Mouse (Mus musculus) natural killer cell, adult 2 months (primary cell): ENCODE data around the gene Arvcf.

ENCODE experiments used
- DNase-seq, 2 experiments: peaks; one replicate each; pipeline ENCODE4 v3.0.0; 2022; ENCODE audit warnings: low spot score in 2 of 2

The Arvcf gene

DNA sequence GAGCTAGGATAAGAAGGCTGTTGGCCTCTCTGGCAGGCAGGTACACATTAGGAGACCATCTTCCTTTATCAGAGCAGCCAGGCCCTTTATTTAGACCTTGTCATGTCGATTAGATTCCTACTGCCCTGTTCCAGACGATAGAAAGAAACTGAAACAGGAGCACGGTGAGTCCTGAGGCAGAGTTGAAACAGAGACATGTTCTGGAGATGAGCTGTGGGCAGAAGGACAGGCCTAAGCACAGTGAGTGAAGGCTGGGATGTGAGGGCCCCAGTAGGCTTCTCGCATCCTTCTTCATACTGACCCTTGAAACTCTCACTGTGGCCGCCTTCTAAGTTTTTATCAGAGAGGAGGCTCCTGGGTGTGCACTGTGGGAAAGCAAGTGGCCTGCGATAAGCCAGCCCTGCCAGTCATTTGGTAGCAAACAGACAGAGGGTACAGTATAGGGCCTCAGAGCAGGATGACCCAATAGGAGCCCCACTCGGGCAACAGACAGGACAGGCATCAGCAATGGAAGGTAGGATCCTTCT is 80.6 kb downstream of the Arvcf start:
- DNase-seq = no peak

DNA sequence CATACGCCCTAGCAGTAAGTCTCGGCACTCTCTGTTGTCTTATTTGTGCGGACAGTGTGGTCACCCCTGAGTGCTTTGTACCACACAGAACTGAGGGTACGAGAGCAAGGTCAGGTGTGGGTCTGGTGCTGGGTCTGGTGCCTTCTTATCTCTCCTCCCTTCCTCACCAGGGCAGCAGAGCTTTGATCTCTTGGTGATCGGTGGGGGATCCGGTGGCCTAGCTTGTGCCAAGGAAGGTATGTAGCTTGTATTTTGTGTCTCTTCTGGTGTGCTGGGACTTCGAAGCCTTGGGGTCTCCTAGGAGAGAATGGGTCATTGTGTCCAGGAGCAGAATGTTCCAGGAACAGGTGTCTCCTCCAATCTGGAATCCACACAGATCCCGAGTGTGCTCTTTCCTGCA is 81.7 kb downstream of the Arvcf start:
- DNase-seq = no peak

DNA sequence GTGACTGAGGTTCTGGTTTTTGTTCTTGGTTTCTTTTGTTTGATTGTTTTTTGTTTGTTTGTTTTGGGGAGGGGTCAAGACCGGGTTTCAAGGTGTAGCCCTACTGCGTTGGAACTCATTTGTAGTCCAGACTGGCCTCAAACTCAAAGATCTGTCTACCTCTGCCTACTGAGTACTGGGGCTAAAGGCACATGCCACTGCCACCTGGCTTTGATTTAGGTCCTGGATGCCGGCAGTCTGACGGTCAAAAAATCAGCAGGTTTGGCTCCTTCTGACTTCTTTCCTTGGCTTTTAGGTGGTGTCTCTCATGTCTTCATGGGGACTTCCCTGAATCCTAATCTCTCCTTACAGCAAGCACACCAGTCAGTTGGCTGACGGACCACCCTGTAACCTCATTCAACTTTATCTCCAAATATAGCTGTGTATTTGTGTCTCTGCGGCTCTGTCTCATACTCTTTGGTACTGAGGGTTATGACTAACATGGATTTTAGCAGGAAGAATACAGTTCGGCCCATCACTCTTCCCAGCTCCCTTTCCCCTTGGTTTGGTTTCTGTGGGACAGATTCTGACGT is 82.7 kb downstream of the Arvcf start:
- no peak for DNase-seq

DNA sequence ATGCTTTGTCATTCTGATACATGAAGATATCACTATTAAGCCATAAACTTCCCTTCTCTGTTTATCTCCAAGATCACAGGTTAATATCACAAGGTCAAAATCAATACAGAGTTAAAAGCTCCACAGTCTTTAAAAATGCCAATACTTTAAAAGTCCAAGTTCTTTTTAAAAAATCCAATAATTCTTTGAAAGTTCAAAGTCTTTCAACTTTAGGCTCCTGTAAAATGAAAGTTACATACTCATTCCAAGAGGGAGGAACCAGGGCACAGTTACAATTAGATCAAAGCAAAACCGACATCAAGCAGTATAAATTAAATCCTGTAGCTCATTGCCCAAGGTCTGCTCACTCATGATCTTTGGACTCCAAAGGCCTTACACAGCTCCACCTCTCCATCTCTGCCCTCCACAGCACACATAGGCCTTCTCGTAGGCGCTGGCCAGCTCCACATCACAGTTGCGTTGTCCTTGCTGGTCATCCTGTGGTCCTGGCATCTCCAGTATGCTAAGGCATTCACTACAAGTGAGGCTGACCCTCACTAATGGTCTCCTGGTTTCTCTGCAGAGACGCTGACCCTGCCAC is 85.4 kb downstream of the Arvcf start:
- DNase-seq = no peak

DNA sequence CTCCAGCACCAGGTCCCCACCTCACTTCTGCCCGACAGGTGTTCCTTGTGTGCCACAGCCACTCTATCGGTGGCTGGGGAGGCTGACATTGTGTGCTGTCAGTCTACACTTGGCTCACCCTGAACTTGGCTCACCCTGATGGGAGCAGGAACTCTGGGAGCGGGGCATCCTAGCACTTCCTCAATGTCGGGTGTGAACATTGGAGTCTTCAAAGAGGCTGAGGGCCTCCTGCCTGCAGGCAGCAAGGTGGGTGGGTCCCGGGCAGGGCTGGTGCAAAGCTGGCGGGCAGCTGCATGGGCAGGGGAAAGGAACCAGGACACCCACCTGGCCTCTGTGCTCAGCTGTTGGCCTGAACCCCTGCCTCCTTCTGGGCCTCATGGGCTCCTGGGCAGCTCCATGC is 88.1 kb downstream of the Arvcf start:
- no peak for DNase-seq

DNA sequence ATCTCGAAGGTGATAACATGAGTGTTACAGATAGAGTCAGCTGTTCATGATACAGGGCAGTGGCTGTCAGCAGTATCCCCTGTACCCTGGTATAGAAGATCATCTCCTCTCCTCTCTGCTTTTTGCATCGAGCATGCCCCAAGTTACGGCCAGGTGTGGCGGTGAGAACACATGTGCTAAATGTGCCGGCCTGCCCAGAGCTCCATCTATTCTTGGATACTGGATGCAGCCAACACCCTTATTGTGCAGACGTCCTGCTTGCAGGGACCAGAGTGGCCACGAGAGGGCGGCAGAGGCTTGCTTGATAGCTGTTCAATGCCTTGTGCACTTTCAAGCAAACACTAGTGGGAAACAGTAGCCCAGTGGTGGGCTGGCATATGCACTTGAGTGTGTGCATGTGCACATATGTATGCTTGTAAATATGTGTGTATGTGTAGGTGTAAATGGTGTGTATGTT is 95.4 kb downstream of the Arvcf start:
- DNase-seq = peak; percentile 78 to 84

DNA sequence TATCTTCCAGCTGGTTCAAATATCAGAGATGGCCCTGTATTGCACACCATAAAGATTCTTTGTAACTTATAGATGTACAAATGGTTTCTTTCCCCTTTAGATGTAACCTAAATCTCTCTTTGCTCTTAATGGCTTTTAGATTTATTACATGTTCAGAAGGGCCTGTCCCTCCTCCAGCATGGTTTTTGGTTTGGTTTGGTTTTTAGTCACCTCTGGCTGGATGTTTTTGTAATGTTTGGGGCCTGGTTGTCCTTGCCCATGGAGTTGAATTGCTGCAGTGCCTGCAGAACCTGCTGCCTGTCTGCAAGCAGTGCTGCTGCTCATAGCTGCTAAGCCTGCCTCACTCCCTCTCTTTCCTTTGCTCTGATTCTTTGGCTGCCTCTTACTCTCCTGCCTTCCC is 99.3 kb downstream of the Arvcf start:
- no peak for DNase-seq

DNA sequence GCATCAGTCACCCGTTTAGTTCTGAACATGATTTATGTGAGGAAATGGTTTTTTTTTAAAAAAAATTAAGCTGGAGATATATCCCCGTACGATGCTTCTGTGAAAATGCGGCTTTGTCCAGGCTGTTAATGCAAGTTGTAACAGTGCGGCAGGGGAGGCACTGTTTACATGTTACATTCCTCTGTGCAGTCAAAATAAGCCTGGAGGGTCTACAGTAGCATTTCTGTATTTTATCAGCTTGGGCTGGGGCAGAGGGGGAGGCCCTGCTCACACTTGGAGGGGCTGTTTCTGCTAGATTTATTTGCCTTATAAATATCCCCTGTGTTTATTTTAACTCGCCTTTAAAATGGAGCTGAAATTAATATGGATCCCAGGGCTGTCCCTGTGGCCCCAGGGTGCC is 100.1 kb downstream of the Arvcf start:
- no peak for DNase-seq

DNA sequence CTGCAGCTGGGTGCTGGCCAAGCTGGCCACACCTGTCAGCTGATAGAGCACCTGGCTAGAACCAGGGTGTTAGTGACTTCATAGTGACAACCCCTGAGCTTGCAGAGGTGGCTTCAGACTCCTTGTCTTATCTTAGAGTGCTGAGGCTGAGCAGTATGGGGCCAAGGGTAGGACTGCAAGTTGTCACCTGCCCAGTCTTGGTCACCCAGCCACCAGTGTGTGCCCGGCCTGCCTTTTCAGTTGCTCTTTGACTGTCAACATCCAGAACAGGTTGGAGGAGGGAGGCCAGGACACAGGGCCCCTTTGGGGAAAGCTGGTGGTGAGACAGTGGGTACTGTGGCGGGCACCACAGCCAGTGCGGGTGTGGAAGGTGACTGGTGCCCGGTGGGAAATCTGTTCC is 101.0 kb downstream of the Arvcf start:
- DNase-seq = no peak

DNA sequence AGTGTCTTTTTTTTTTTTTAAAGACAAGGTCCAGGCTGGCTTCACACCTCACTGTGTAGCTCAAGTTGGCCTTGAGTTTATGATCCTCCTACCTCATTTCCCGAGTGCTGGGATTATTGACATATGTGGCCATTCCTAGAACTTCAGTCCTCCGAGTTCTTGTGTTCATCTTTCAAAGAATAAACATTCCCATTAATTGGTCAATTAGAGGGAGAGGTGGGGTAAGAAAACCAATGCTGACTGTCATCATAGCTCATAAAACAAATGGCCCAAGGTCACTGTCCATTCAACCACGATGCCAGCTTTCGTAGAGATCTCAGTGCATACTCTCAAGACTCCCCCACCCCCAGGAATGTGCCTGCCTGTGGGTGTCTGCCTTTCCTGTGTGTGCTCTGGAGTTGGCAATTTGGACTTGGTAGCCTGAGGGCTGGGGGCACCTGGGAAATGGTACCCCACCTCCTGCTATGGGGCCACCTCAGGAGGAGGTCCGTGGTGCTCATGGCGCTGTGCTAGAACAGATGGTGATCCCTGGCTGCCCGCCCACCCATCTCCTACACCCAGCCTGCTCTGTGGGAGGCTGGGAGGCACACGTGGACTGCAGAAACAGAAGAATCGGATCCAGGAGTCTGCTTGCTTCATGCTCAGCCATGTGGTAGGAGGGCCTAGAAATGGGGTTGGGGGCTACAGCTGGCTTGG is 103.7 kb downstream of the Arvcf start:
- DNase-seq = no peak

DNA sequence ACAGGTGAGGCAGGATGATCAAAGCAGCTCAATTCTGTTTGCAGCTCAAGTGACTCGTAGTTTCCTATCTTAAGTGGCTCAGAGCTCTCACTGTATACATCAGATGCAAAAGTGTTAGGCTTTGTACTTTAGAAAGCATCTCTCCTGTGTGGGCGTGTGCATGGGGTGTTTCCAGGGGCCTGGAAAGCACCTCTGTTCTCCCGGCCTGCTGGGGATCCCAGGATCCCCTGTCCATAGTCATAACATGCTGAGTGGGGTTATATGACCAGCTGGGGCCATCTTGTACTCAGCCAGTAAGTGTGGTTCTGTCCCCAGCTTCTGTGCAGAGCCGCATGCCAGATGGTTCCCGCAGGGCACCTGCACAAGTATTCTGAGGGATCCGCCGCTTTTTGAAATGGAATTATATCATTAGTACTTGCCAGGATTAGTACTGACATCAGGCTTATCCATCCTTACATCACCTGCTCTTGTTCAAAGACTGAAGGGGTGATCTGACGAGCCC is 104.4 kb downstream of the Arvcf start:
- DNase-seq = no peak

DNA sequence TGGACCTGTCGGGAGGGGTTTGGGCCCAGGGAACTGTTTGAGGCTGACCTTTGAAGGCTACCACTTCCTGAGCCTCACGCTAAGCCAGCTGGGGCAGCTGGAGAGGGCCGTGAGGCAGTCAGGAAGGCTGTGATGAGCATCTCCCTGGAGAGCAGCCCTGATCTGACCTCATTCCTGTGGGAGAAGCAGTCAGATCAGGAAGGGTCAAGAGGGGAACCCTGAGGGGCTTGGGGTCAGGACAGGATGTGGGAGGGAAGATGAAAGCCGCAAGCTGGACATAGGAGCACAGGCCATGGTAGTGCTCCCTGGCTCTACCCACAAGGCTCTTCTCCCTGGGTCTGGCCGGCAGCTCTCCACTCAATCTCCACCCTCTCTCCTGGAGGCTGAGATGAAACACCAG is 105.9 kb downstream of the Arvcf start:
- no peak for DNase-seq

DNA sequence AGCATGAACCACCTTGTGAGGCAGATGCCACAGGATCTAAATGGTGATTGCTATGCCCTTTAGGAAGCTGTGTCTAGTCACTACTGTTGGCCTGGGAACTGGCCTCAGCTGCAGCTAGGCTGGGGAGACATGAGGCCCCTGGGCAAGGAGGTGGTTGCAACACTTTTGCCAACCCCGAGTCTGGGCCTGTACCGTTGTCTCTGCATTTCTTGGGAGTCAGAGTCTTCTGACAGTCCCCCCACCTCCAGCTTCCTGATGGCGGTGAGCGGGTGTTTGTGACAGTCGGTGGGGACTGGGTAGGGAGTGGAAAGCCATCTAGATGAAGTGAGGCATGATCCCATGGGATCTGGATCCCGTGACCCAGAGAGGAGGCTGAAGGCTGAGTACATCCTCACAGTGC is 107.4 kb downstream of the Arvcf start:
- DNase-seq = no peak
